Mouse (Mus musculus): ENCODE data around the gene Cxcr2.

DNA sequence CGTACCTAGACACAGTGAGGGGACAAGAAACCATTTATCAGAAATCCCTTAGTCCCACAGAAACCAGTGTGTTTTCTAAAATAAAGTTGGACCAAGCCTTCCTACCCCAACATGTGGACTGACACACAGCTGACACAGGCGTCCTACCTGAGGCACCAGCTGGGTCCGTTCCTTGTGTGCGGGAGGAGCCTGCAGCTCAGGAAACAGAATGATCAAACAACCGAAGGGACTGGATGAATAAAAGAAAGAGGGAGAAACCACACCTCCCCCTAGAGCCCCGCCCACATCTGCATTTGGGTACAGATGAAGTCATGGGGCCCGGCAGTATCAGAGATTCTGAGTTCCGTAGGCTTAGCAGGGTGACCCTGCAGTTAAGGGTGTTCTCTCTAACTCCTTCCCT is 40.7 kb downstream of the Cxcr2 start, which contains the start of gene Cxcr1:
- TF ChIP-seq CTCF (IDR thresholded peaks at IDR 0.05; ENCODE audit: borderline replicate concordance, extremely low read depth, insufficient read depth, insufficient read length) (no peak), POLR2A (IDR thresholded peaks at IDR 0.05; ENCODE audit: borderline replicate concordance, extremely low read depth, insufficient read depth, insufficient read length, poor library complexity, severe bottlenecking) (no peak)

All from brain, embryonic 14.5 days (tissue).